Mouse (Mus musculus) cortical plate, adult 2 months (tissue): ENCODE data around the gene Dmpk. TPM values are rescaled to one million over a fixed set of nuclear protein-coding genes. Genes with fewer than 3 reads are reported as not detected.

Experiments
- H3K27ac ChIP-seq: fragments of 200-500 bp; 2 replicates; pipeline ENCODE4 v1.5.1; 2012; ENCODE audit warnings: low read length, control low read depth, inconsistent platforms; ENCODE audit not compliant: insufficient read depth
- H3K4me1 ChIP-seq: fragments of 200-500 bp; 2 replicates; pipeline ENCODE4 v1.6.1; 2011; ENCODE audit warnings: low read length; ENCODE audit not compliant: control insufficient read depth, insufficient read depth
- H3K4me3 ChIP-seq: fragments of 200-500 bp; 2 replicates; pipeline ENCODE4 v1.5.1; 2011; ENCODE audit warnings: mild to moderate bottlenecking, low read length, control low read depth; ENCODE audit not compliant: insufficient read depth
- CTCF ChIP-seq: fragments of 200-500 bp; IDR thresholded peaks from 2 replicates; pipeline ENCODE4 v1.5.1; 2011; ENCODE audit warnings: mild to moderate bottlenecking, control low read depth, low read length; ENCODE audit not compliant: insufficient read depth; ENCODE audit errors: extremely low read depth
- POLR2A ChIP-seq: fragments of 200-500 bp; IDR thresholded peaks from 2 replicates; pipeline ENCODE4 v1.6.1; 2011; ENCODE audit warnings: mild to moderate bottlenecking, low read length, control low read depth; ENCODE audit not compliant: insufficient read depth; ENCODE audit errors: extremely low read depth
- polyA plus RNA-seq: library from polyadenylated mRNA; depleted of rRNA; stranded (reverse); fragments of >200 nt; gene quantifications from 2 replicates; pipeline ENCODE4 v1.2.3, GENCODE M21; 2012

Dmpk gene
- polyA plus RNA-seq, 1 experiment, result 47.6 TPM

DNA sequence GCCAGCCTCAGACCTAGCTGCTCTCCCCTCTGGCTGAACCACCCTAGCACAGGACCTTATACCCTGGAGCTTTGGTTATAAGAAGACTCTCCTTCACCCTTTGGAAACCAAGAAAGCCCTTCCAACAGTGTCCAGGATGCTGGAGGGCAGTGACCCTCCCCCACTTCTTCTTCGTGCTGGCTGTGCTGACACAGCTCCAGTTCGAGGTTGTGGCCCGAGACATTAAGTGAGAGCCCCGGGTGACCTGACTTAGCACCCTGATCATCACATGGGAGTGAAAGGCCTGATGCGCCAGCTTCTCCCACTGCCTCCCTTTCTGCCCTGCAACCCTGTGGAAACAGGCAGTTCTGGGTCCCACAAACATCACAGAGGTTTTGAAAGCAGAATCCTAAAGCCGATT is 1.8 kb downstream of the Dmpk start:
- H3K27ac ChIP-seq, result no peak overlapping the region
- H3K4me1 ChIP-seq, result 0 out of 2 replicates have a peak, but pooled peaks cover 2% of the 10 kb centered on the region
- no peak overlapping the region for H3K4me3 ChIP-seq
- TF ChIP-seq CTCF (no peak), POLR2A (no peak)

DNA sequence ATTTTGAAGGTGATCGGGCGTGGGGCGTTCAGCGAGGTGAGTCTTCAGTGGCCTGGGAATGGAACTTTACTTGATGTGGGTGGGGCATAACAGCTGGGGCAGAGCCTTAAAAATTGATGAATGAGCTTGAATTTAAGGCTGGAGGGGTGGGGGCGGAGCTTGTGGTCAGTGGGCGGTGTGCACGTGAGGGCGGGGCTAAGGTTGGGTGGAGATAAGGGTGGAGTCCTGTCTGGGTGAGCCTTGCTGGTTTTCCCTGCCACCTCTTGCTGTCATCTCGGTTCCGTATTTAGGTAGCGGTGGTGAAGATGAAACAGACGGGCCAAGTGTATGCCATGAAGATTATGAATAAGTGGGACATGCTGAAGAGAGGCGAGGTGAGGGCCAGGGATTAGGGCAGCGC is 2.4 kb downstream of the Dmpk start:
- no peak for TF ChIP-seq CTCF
- TF ChIP-seq POLR2A, result no peak
- H3K27ac ChIP-seq, result no peak overlapping the region
- H3K4me1 ChIP-seq, result 0 out of 2 replicates have a peak, but pooled peaks cover 2% of the 10 kb centered on the region
- H3K4me3 ChIP-seq, result no peak overlapping the region

DNA sequence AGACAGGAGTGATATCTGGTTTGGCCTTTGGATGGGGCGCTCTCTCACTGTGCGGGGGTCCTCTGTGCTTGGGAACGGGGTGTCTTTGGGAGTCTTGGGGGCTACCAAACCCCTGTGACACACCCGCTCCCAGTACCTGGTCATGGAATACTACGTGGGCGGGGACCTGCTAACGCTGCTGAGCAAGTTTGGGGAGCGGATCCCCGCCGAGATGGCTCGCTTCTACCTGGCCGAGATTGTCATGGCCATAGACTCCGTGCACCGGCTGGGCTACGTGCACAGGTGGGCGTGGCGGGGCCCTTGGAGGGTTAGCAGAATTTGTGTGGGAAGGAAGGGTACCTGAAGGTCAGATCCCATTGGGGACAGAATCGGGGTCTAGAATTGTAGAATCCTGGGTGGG is 3.1 kb downstream of the Dmpk start:
- no peak overlapping the region for H3K27ac ChIP-seq
- TF ChIP-seq CTCF, result no peak
- TF ChIP-seq POLR2A, result no peak
- no peak overlapping the region for H3K4me3 ChIP-seq
- 0 out of 2 replicates have a peak, but pooled peaks cover 2% of the 10 kb centered on the region for H3K4me1 ChIP-seq

DNA sequence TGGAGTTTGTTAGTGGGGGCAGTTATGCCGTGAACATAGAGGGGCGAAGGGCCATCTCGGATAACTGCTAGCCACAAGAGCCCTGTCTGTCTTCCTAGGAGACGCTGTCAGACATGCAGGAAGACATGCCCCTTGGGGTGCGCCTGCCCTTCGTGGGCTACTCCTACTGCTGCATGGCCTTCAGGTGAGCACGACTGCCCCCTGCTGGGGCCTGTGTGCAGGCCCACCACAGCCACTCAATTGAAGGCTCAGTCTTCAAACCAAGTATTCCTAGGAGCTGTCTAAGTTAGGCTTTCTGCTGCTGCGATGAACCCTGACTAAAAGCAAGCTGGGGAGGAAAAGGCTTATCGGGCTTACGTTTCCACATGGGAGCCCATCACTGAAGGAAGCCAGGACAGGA is 5.2 kb downstream of the Dmpk start:
- TF ChIP-seq POLR2A (no peak), CTCF (peak; percentile 54)
- no peaks in the 10 kb centered on the region for H3K4me1 ChIP-seq
- no peak overlapping the region for H3K4me3 ChIP-seq
- H3K27ac ChIP-seq, result no peak overlapping the region

DNA sequence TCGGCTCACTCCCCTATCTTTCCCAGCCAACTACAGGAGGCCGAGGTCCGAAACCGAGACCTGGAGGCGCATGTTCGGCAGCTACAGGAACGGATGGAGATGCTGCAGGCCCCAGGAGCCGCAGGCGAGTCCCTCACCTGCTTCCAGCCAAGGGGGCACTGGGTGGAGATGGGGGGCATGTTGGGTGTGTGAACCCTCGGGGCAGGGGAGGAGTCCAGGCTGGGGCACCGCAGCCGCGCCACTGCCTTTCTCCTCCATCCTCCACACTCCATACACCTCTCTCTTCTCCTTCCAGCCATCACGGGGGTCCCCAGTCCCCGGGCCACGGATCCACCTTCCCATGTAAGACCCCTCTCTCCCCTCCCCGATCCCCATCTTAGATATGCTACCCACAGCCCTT is 8.3 kb downstream of the Dmpk start:
- H3K4me3 ChIP-seq, result no peak overlapping the region
- H3K4me1 ChIP-seq, result no peaks in the 10 kb centered on the region
- no peak for TF ChIP-seq POLR2A
- no peak for TF ChIP-seq CTCF
- no peak overlapping the region for H3K27ac ChIP-seq

DNA sequence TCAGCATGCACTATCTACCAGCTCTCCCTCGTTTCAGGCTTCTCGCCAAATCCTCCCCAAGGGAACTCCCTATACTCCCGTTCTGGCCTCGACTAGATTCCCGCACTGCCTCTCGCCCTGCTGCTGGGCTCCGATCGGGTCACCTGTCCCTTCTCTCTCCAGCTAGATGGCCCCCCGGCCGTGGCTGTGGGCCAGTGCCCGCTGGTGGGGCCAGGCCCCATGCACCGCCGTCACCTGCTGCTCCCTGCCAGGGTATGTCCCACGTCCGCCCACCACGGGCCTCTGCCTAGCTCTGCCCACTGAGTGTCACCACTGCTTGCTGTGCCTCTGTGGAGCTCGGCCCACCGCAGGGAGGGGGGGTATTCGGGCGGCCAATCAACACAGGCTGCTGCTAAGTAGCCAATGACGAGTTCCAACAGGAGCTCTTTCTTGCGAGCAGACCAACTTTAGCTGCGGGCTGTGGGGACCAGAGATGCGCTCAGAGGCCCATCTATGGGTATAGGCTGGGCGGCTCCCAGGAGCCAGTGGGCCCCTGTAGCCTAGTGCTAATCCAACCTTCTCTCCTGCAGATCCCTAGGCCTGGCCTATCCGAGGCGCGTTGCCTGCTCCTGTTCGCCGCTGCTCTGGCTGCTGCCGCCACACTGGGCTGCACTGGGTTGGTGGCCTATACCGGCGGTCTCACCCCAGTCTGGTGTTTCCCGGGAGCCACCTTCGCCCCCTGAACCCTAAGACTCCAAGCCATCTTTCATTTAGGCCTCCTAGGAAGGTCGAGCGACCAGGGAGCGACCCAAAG is 8.9 kb downstream of the Dmpk start:
- TF ChIP-seq CTCF (no peak), POLR2A (no peak)
- H3K27ac ChIP-seq, result no peak overlapping the region
- no peak overlapping the region for H3K4me3 ChIP-seq
- H3K4me1 ChIP-seq, result no peaks in the 10 kb centered on the region

DNA sequence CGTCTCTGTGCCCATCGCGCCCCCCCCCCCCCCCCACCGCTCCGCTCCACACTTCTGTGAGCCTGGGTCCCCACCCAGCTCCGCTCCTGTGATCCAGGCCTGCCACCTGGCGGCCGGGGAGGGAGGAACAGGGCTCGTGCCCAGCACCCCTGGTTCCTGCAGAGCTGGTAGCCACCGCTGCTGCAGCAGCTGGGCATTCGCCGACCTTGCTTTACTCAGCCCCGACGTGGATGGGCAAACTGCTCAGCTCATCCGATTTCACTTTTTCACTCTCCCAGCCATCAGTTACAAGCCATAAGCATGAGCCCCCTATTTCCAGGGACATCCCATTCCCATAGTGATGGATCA is 9.5 kb downstream of the Dmpk start:
- TF ChIP-seq CTCF (peak; percentile 50), POLR2A (no peak)
- no peaks in the 10 kb centered on the region for H3K4me1 ChIP-seq
- no peak overlapping the region for H3K27ac ChIP-seq
- H3K4me3 ChIP-seq, result no peak overlapping the region; the same call in 1 of the 2 replicates

DNA sequence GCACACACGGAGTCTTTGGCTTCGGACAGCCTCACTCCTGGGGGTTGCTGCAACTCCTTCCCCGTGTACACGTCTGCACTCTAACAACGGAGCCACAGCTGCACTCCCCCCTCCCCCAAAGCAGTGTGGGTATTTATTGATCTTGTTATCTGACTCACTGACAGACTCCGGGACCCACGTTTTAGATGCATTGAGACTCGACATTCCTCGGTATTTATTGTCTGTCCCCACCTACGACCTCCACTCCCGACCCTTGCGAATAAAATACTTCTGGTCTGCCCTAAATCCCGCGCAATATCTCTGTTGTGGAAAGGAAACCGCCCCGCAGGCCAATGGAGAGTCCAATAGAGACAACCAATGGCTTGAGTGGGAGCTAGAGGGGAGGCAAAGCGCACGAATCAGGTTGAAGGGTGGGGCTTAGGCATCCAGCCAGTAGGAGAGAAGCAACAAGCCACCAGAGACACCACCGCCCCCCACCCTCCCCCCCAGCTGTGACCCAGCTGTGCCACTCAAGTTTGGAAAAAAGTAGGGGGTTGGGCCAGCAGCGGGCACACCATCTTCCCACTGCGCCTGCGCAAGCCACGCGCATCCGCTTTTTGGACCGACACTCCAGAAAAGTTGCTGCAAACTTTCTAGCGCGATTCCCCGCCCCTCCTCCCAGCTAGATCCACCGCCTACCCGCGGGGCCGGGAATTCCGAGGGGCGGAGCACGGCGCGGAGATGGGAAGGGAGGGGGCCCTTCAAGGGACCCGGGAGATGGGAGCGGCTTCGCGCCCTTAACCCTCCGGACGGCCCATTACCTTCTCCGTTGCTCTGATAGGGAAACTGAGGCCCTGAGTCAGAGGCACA is 10.1 kb downstream of the Dmpk start:
- TF ChIP-seq POLR2A (no peak), CTCF (no peak)
- Histone ChIP-seq H3K4me3 (peak overlapping the region; percentile 34), H3K4me1 (no peaks in the 10 kb centered on the region), H3K27ac (peak overlapping the region; percentile 63; the same call in 1 of the 2 replicates)

DNA sequence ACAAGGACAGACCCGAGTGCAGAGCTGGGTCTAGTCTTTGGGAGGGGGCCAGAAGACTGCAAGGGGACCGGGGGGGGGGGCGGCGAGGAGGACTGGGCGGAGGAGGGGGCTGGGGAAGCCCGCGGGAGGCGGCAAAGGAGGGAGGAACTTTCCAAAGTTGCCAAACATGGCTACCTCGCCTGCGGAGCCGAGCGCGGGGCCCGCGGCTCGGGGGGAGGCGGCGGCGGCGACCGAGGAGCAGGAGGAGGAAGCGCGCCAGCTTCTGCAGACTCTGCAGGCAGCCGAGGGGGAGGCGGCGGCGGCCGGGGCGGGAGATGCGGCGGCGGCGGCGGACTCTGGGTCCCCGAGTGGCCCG is 10.8 kb downstream of the Dmpk start, which contains the start of gene Six5:
TSS of gene Six5 (plus strand) at position 124 of the 355 bp plus-strand sequence.
- H3K4me1 ChIP-seq, result no peaks in the 10 kb centered on the region
- TF ChIP-seq POLR2A (no peak), CTCF (no peak)
- peak within 1 kb of the TSS; percentile 34 for H3K4me3 ChIP-seq
- peak within 1 kb of the TSS; percentile 63 for H3K27ac ChIP-seq
